Mouse (Mus musculus) E14TG2a.4 (cell line): ENCODE data around the gene Shisa5.

Experiments used
- H3K27me3 ChIP-seq: 2 replicates; pipeline ENCODE4 v1.6.1; 2014; ENCODE audit warnings: low read length, control low read depth; ENCODE audit not compliant: insufficient read depth
- H3K36me3 ChIP-seq: 2 replicates; pipeline ENCODE4 v1.6.1; 2014; ENCODE audit warnings: low read length, control low read depth; ENCODE audit not compliant: insufficient read depth
- H3K4me1 ChIP-seq: replicated peaks from 2 replicates; pipeline ENCODE4 v1.6.1; 2014; ENCODE audit warnings: low read depth, low read length, control low read depth
- H3K4me3 ChIP-seq: replicated peaks from 2 replicates; pipeline ENCODE4 v1.5.1; 2014; ENCODE audit warnings: mild to moderate bottlenecking, low read length
- H3K9me3 ChIP-seq: 2 replicates; pipeline ENCODE4 v1.6.1; 2014; ENCODE audit warnings: low read length, control low read depth
- CTCF ChIP-seq: conservative IDR thresholded peaks from 2 replicates; pipeline ENCODE4 v1.5.1; 2014; ENCODE audit warnings: low read length
- NANOG ChIP-seq: IDR thresholded peaks from 2 replicates; pipeline ENCODE4 v1.6.1; 2014; ENCODE audit warnings: borderline replicate concordance, low read length, mixed read lengths
- POU5F1 ChIP-seq: IDR thresholded peaks from 2 replicates; pipeline ENCODE4 v1.6.1; 2014; ENCODE audit warnings: low read length, borderline replicate concordance

Gene Shisa5

GRCm38 (mm10) chr9:109090446-109090845, 52.1 kb downstream of the Shisa5 start:
- 0 out of 2 replicates have a peak overlapping the region, but pooled peaks have one; percentile 45 for H3K4me3 ChIP-seq
- TF ChIP-seq POU5F1 (no peak), CTCF (no peak), NANOG (no peak)
- no peaks in the 10 kb centered on the region for H3K27me3 ChIP-seq
- peaks cover 36% of the 10 kb centered on the region for H3K36me3 ChIP-seq
- H3K9me3 ChIP-seq, result no peaks in the 10 kb centered on the region
- peaks cover 85% of the 10 kb centered on the region for H3K4me1 ChIP-seq

GRCm38 (mm10) chr9:109091802-109092201, 53.4 kb downstream of the Shisa5 start:
- Histone ChIP-seq H3K4me1 (peaks cover 83% of the 10 kb centered on the region), H3K4me3 (no peak overlapping the region), H3K36me3 (peaks cover 36% of the 10 kb centered on the region), H3K27me3 (no peaks in the 10 kb centered on the region), H3K9me3 (no peaks in the 10 kb centered on the region)
- TF ChIP-seq NANOG (no peak), CTCF (no peak)

- H3K4me3 ChIP-seq, result no peak overlapping the region
- no peaks in the 10 kb centered on the region for H3K27me3 ChIP-seq
- TF ChIP-seq POU5F1, result no peak
- TF ChIP-seq CTCF, result no peak
- TF ChIP-seq NANOG, result no peak
- peaks cover 36% of the 10 kb centered on the region for H3K36me3 ChIP-seq
- peaks cover 82% of the 10 kb centered on the region for H3K4me1 ChIP-seq
- H3K9me3 ChIP-seq, result no peaks in the 10 kb centered on the region
Observed at GRCm38 (mm10) chr9:109092799-109093198, 54.4 kb downstream of the Shisa5 start.

- no peaks in the 10 kb centered on the region for H3K27me3 ChIP-seq
- no peak for TF ChIP-seq POU5F1
- no peak for TF ChIP-seq NANOG
- no peak for TF ChIP-seq CTCF
Observed at GRCm38 (mm10) chr9:109093786-109094552, 55.6 kb downstream of the Shisa5 start.

GRCm38 (mm10) chr9:109094553-109095136, 56.3 kb downstream of the Shisa5 start:
- H3K4me3 ChIP-seq, result peak overlapping the region; percentile 87
- TF ChIP-seq NANOG (no peak), CTCF (no peak), POU5F1 (no peak)
- H3K4me1 ChIP-seq, result peaks cover 83% of the 10 kb centered on the region

More at GRCm38 (mm10) chr9:109093786-109094552, 55.6 kb downstream of the Shisa5 start:
- H3K36me3 ChIP-seq, result peaks cover 33% of the 10 kb centered on the region
- H3K9me3 ChIP-seq, result no peaks in the 10 kb centered on the region
- peaks cover 85% of the 10 kb centered on the region for H3K4me1 ChIP-seq
- peak overlapping the region; percentile 87 for H3K4me3 ChIP-seq

GRCm38 (mm10) chr9:109095137-109095982, 57.0 kb downstream of the Shisa5 start, which contains the start of gene Plxnb1:
Gene Plxnb1 (plus strand): TSS chr9:109095389.
- no peaks in the 10 kb centered on the region for H3K27me3 ChIP-seq
- H3K4me1 ChIP-seq, result peaks cover 83% of the 10 kb centered on the region
- no peaks in the 10 kb centered on the region for H3K9me3 ChIP-seq
- TF ChIP-seq POU5F1 (no peak), NANOG (no peak), CTCF (no peak)
- H3K36me3 ChIP-seq, result peaks cover 34% of the 10 kb centered on the region
- peak within 1 kb of the TSS; percentile 87 for H3K4me3 ChIP-seq

More at GRCm38 (mm10) chr9:109094553-109095136, 56.3 kb downstream of the Shisa5 start:
- H3K27me3 ChIP-seq, result no peaks in the 10 kb centered on the region
- H3K9me3 ChIP-seq, result no peaks in the 10 kb centered on the region
- peaks cover 33% of the 10 kb centered on the region for H3K36me3 ChIP-seq

- H3K27me3 ChIP-seq, result no peaks in the 10 kb centered on the region
- H3K4me1 ChIP-seq, result peaks cover 82% of the 10 kb centered on the region
- H3K36me3 ChIP-seq, result peaks cover 36% of the 10 kb centered on the region
- TF ChIP-seq NANOG (no peak), CTCF (no peak), POU5F1 (no peak)
- no peaks in the 10 kb centered on the region for H3K9me3 ChIP-seq
- H3K4me3 ChIP-seq, result peak overlapping the region; percentile 87
Observed at GRCm38 (mm10) chr9:109096251-109096661, 57.9 kb downstream of the Shisa5 start.

- Histone ChIP-seq H3K4me3 (peak overlapping the region; percentile 87), H3K36me3 (peaks cover 31% of the 10 kb centered on the region), H3K9me3 (no peaks in the 10 kb centered on the region), H3K27me3 (no peaks in the 10 kb centered on the region), H3K4me1 (peaks cover 81% of the 10 kb centered on the region)
- TF ChIP-seq NANOG (no peak), POU5F1 (no peak), CTCF (no peak)
Observed at GRCm38 (mm10) chr9:109096856-109097255, 58.5 kb downstream of the Shisa5 start.
